Mouse (Mus musculus): ENCODE data around the gene Akr1c12. TPM values are rescaled to one million over a fixed set of nuclear protein-coding genes. Genes with fewer than 3 reads are reported as not detected.
"Not testable (repeated sequence)": the region's sequence is repeated elsewhere in the genome, so short reads cannot be mapped to it uniquely, and the experiment has no call there.

Gene Akr1c12
- polyA plus RNA-seq, 1 experiment: 6.0 TPM

- WGBS: 80% methylated on average over 2 of the region's 2 CpGs
- TF ChIP-seq POLR2A (IDR thresholded peaks at IDR 0.05; ENCODE audit: low read depth, low read length): no peak
- TF ChIP-seq CTCF (IDR thresholded peaks at IDR 0.05; ENCODE audit: extremely low read depth, insufficient read length, insufficient replicate concordance, low read depth, low read length): no peak
- Histone ChIP-seq H3K4me3 (ENCODE audit: low read depth, low read length) (no peak overlapping the region), H3K4me1 (ENCODE audit: control insufficient read depth, insufficient read depth, insufficient read length, low read length) (peaks cover 3% of the 10 kb centered on the region; the same call in 1 of the 2 replicates), H3K27ac (ENCODE audit: insufficient read depth, low read depth, low read length) (no peak overlapping the region), H3K36me3 (ENCODE audit: control insufficient read depth, insufficient read depth, low read length) (peaks cover 8% of the 10 kb centered on the region), H3K27me3 (ENCODE audit: control insufficient read depth, insufficient read depth, low read length) (no peaks in the 10 kb centered on the region)
Observed at GRCm38 (mm10) chr13:4277526-4277925, 1.7 kb downstream of the Akr1c12 start.

- TF ChIP-seq CTCF (IDR thresholded peaks at IDR 0.05; ENCODE audit: extremely low read depth, insufficient read length, insufficient replicate concordance, low read depth, low read length) (no peak), POLR2A (IDR thresholded peaks at IDR 0.05; ENCODE audit: low read depth, low read length) (no peak)
- H3K4me3 ChIP-seq (ENCODE audit: low read depth, low read length): no peak overlapping the region
Observed at GRCm38 (mm10) chr13:4270860-4271259, 8.4 kb downstream of the Akr1c12 start.

GRCm38 (mm10) chr13:4265455-4265854 lies 13.8 kb downstream of the Akr1c12 start:
- H3K27me3 ChIP-seq (ENCODE audit: control insufficient read depth, insufficient read depth, low read length); H3K4me1 ChIP-seq (ENCODE audit: control insufficient read depth, insufficient read depth, insufficient read length, low read length); H3K4me3 ChIP-seq (ENCODE audit: low read depth, low read length); H3K36me3 ChIP-seq (ENCODE audit: control insufficient read depth, insufficient read depth, low read length): not testable (repeated sequence)
- WGBS: 73% methylated on average over 2 of the region's 2 CpGs
- H3K27ac ChIP-seq (ENCODE audit: insufficient read depth, low read depth, low read length): peak overlapping the region; percentile 81

More at GRCm38 (mm10) chr13:4270860-4271259, 8.4 kb downstream of the Akr1c12 start:
- H3K27ac ChIP-seq (ENCODE audit: insufficient read depth, low read depth, low read length): no peak overlapping the region
- no peaks in the 10 kb centered on the region for H3K4me1 ChIP-seq (ENCODE audit: control insufficient read depth, insufficient read depth, insufficient read length, low read length)
- H3K36me3 ChIP-seq (ENCODE audit: control insufficient read depth, insufficient read depth, low read length): peaks cover 29% of the 10 kb centered on the region
- H3K27me3 ChIP-seq (ENCODE audit: control insufficient read depth, insufficient read depth, low read length): no peaks in the 10 kb centered on the region

GRCm38 (mm10) chr13:4265047-4265446 lies 14.2 kb downstream of the Akr1c12 start:
- TF ChIP-seq CTCF (IDR thresholded peaks at IDR 0.05; ENCODE audit: extremely low read depth, insufficient read length, insufficient replicate concordance, low read depth, low read length): no peak
- TF ChIP-seq POLR2A (IDR thresholded peaks at IDR 0.05; ENCODE audit: low read depth, low read length): no peak
- no peak overlapping the region for H3K27ac ChIP-seq (ENCODE audit: insufficient read depth, low read depth, low read length)

GRCm38 (mm10) chr13:4264612-4265011 lies 14.6 kb downstream of the Akr1c12 start:
- no peaks in the 10 kb centered on the region for H3K27me3 ChIP-seq (ENCODE audit: control insufficient read depth, insufficient read depth, low read length)
- no peak overlapping the region for H3K4me3 ChIP-seq (ENCODE audit: low read depth, low read length)
- 28% methylated on average over 3 of the region's 3 CpGs for WGBS
- peaks cover 9% of the 10 kb centered on the region for H3K36me3 ChIP-seq (ENCODE audit: control insufficient read depth, insufficient read depth, low read length)
- H3K4me1 ChIP-seq (ENCODE audit: control insufficient read depth, insufficient read depth, insufficient read length, low read length): peaks cover 4% of the 10 kb centered on the region
- TF ChIP-seq CTCF (IDR thresholded peaks at IDR 0.05; ENCODE audit: extremely low read depth, insufficient read length, insufficient replicate concordance, low read depth, low read length) (no peak), POLR2A (IDR thresholded peaks at IDR 0.05; ENCODE audit: low read depth, low read length) (no peak)
- peak overlapping the region; percentile 86 for H3K27ac ChIP-seq (ENCODE audit: insufficient read depth, low read depth, low read length)

More at GRCm38 (mm10) chr13:4265047-4265446, 14.2 kb downstream of the Akr1c12 start:
- Histone ChIP-seq H3K27me3 (ENCODE audit: control insufficient read depth, insufficient read depth, low read length) (no peaks in the 10 kb centered on the region), H3K36me3 (ENCODE audit: control insufficient read depth, insufficient read depth, low read length) (peaks cover 9% of the 10 kb centered on the region), H3K4me3 (ENCODE audit: low read depth, low read length) (no peak overlapping the region), H3K4me1 (ENCODE audit: control insufficient read depth, insufficient read depth, insufficient read length, low read length) (peaks cover 4% of the 10 kb centered on the region)
- WGBS: 28% methylated on average over 2 of the region's 2 CpGs

GRCm38 (mm10) chr13:4257349-4257748 lies 21.9 kb downstream of the Akr1c12 start:
- no peak overlapping the region for H3K27ac ChIP-seq (ENCODE audit: insufficient read depth, low read depth, low read length)
- WGBS: 59% methylated on average over 6 of the region's 6 CpGs
- H3K4me3 ChIP-seq (ENCODE audit: low read depth, low read length): no peak overlapping the region
- 0 out of 2 replicates have a peak, but pooled peaks cover 5% of the 10 kb centered on the region for H3K4me1 ChIP-seq (ENCODE audit: control insufficient read depth, insufficient read depth, insufficient read length, low read length)
- H3K36me3 ChIP-seq (ENCODE audit: control insufficient read depth, insufficient read depth, low read length): peaks cover 3% of the 10 kb centered on the region; the same call in 1 of the 2 replicates
- H3K27me3 ChIP-seq (ENCODE audit: control insufficient read depth, insufficient read depth, low read length): no peaks in the 10 kb centered on the region
- TF ChIP-seq CTCF (IDR thresholded peaks at IDR 0.05; ENCODE audit: extremely low read depth, insufficient read length, insufficient replicate concordance, low read depth, low read length): no peak
- no peak for TF ChIP-seq POLR2A (IDR thresholded peaks at IDR 0.05; ENCODE audit: low read depth, low read length)

GRCm38 (mm10) chr13:4256894-4257293 lies 22.3 kb downstream of the Akr1c12 start:
- H3K27ac ChIP-seq (ENCODE audit: insufficient read depth, low read depth, low read length); H3K36me3 ChIP-seq (ENCODE audit: control insufficient read depth, insufficient read depth, low read length); H3K4me3 ChIP-seq (ENCODE audit: low read depth, low read length); H3K27me3 ChIP-seq (ENCODE audit: control insufficient read depth, insufficient read depth, low read length); H3K4me1 ChIP-seq (ENCODE audit: control insufficient read depth, insufficient read depth, insufficient read length, low read length): not testable (repeated sequence)

GRCm38 (mm10) chr13:4249347-4249746 lies 29.9 kb downstream of the Akr1c12 start:
- 88% methylated on average over 3 of the region's 3 CpGs for WGBS
- no peaks in the 10 kb centered on the region; the same call in 1 of the 2 replicates for H3K27me3 ChIP-seq (ENCODE audit: control insufficient read depth, insufficient read depth, low read length)
- no peak for TF ChIP-seq CTCF (IDR thresholded peaks at IDR 0.05; ENCODE audit: extremely low read depth, insufficient read length, insufficient replicate concordance, low read depth, low read length)
- TF ChIP-seq POLR2A (IDR thresholded peaks at IDR 0.05; ENCODE audit: low read depth, low read length): no peak
- peaks cover 2% of the 10 kb centered on the region; the same call in 1 of the 2 replicates for H3K36me3 ChIP-seq (ENCODE audit: control insufficient read depth, insufficient read depth, low read length)
- no peak overlapping the region for H3K4me3 ChIP-seq (ENCODE audit: low read depth, low read length)
- H3K4me1 ChIP-seq (ENCODE audit: control insufficient read depth, insufficient read depth, insufficient read length, low read length): no peaks in the 10 kb centered on the region
- H3K27ac ChIP-seq (ENCODE audit: insufficient read depth, low read depth, low read length): no peak overlapping the region
